Mouse (Mus musculus): ENCODE data around the gene Slc25a20.

Gene Slc25a20

GRCm38 (mm10) chr9:108732462-108732861 is 70.6 kb downstream of the Slc25a20 start:
- intact Hi-C loops (cut with DNase I) = no loop called here

Small RNAs within 50 kb of the gene (microRNA-seq; reads per million reads assigned to microRNA genes)
- gene Gm26298 = 0 reads per million in 2 experiments

All from adrenal gland (tissue).